ENCODE assay signal across 28 mouse cellular contexts in the genomic region with DNA sequence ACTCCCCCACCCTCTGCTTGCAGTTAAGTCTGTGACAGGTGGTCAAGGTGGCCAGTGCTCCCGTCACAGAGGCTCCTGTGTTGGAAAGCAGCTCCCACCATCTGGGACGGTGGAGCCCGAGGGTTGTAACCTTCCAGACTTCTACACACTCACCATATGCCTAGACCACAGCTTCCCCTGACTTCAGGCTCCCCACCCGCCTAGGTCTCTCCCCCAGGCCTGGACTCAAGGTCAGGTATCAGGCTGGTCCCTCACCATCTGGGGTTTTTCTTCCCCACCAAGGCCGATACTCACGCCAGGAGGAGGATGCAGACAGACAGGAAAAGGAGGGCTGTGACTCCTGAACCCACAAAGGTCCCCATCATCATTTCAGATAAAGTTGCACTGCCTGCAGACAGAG. TPM values are rescaled to one million over a fixed set of nuclear protein-coding genes. Genes with fewer than 3 reads are reported as not detected.
"Had no signal": no experiment of that assay in that cellular context is flagged by ENCODE, and none has a peak within 500 bp of the region (broad histone marks: within the 10 kb centered on the region; RNA-seq: fewer than 3 reads in every experiment).

No protein-coding gene starts in this region.

- H3K9me3 ChIP-seq: intestine, embryonic 15.5 days; limb, embryonic 15.5 days; midbrain, embryonic 12.5 days; midbrain, embryonic 15.5 days; neural tube, embryonic 15.5 days had no signal

- DNase-seq: kidney, adult 11 months; kidney, adult 9 months; kidney, postnatal 14 days; layer of hippocampus, postnatal 36 days; left cerebral cortex, postnatal 4 days; lung, embryonic 14.5 days; right cerebral cortex, adult 18-20 months; right cerebral cortex, postnatal 14 days; right cerebral cortex, postnatal 4 days; thymus, adult 2 months; thymus, postnatal 14 days had no signal

- ATAC-seq: intestine, embryonic 15.5 days; lung, postnatal 0 days; midbrain, embryonic 15.5 days had no signal

- H3K36me3 ChIP-seq: intestine, embryonic 15.5 days; limb, embryonic 12.5 days; limb, embryonic 15.5 days; midbrain, embryonic 12.5 days; midbrain, embryonic 15.5 days; neural tube, embryonic 12.5 days; neural tube, embryonic 15.5 days had no signal

- H3K4me1 ChIP-seq: intestine, embryonic 15.5 days; limb, embryonic 12.5 days; limb, embryonic 15.5 days; midbrain, embryonic 12.5 days; midbrain, embryonic 15.5 days; neural tube, embryonic 12.5 days; neural tube, embryonic 15.5 days had no signal

- H3K9ac ChIP-seq: intestine, embryonic 15.5 days; limb, embryonic 12.5 days; limb, embryonic 15.5 days; liver, embryonic 14.5 days; lung, embryonic 14.5 days; midbrain, embryonic 12.5 days; midbrain, embryonic 15.5 days; neural tube, embryonic 12.5 days; neural tube, embryonic 15.5 days had no signal

- H3K4me3 ChIP-seq: intestine, embryonic 15.5 days; left cerebral cortex, adult 2 months; limb, embryonic 12.5 days; limb, embryonic 15.5 days; midbrain, embryonic 12.5 days; midbrain, embryonic 15.5 days; neural tube, embryonic 12.5 days; neural tube, embryonic 15.5 days had no signal

- H3K4me2 ChIP-seq: intestine, embryonic 15.5 days; limb, embryonic 12.5 days; limb, embryonic 15.5 days; lung, embryonic 14.5 days; midbrain, embryonic 12.5 days; midbrain, embryonic 15.5 days; neural tube, embryonic 12.5 days; neural tube, embryonic 15.5 days had no signal

- H3K27ac ChIP-seq: intestine, embryonic 15.5 days; left cerebral cortex, adult 2 months; limb, embryonic 12.5 days; limb, embryonic 15.5 days; liver, embryonic 14.5 days; macrophage; midbrain, embryonic 12.5 days; midbrain, embryonic 15.5 days; neural tube, embryonic 12.5 days; neural tube, embryonic 15.5 days; stomach, postnatal 0 days had no signal

- H3K27me3 ChIP-seq: intestine, embryonic 15.5 days; limb, embryonic 12.5 days; limb, embryonic 15.5 days; midbrain, embryonic 12.5 days; midbrain, embryonic 15.5 days; neural tube, embryonic 12.5 days; neural tube, embryonic 15.5 days had no signal

RNA-seq across cellular contexts. Expression of gene Ceacam18, which starts 21.7 kb away (rescaled TPM):
- total RNA-seq: left cerebral cortex, adult 2 months had no signal
- polyA plus RNA-seq: kidney, embryonic 16.5 days; limb, embryonic 12.5 days; limb, embryonic 15.5 days; lung, embryonic 14.5 days; macrophage; midbrain, embryonic 12.5 days; midbrain, embryonic 15.5 days; neural tube, embryonic 12.5 days; neural tube, embryonic 15.5 days; stomach, embryonic 14.5 days had no signal

RNA-seq across cellular contexts. Expression of gene Klk14, which starts 34.0 kb away (rescaled TPM):
- total RNA-seq: layer of hippocampus, adult 8-10 months; layer of hippocampus, postnatal 36 days; left cerebral cortex, adult 2 months; left cerebral cortex, postnatal 10 days had no signal
- polyA plus RNA-seq: kidney, embryonic 16.5 days; limb, embryonic 12.5 days; limb, embryonic 15.5 days; lung, embryonic 14.5 days; macrophage; midbrain, embryonic 12.5 days; midbrain, embryonic 15.5 days; neural tube, embryonic 12.5 days; neural tube, embryonic 15.5 days had no signal

RNA-seq across cellular contexts. Expression of gene Zfp819, which starts 49.3 kb away (rescaled TPM):
- total RNA-seq: left cerebral cortex, postnatal 10 days had no signal
- polyA plus RNA-seq: large intestine, adult 2 months; limb, embryonic 15.5 days; macrophage; stomach, postnatal 0 days had no signal
